28 mouse cellular contexts compared by ENCODE assay signal in genomic region chr4:136768499-136768898, GRCm38 (mm10).
DNase-seq lines count a peak whose midpoint lies in the region; ATAC-seq and TF ChIP-seq lines count a peak whose summit lies in the region.
"Had no signal": no experiment of that assay in that cellular context is flagged by ENCODE, and none has a peak within 500 bp of the region (broad histone marks: within the 10 kb centered on the region; RNA-seq: fewer than 3 reads in every experiment).

No protein-coding gene starts in this region.

- H3K27me3 ChIP-seq in forebrain, postnatal 0 days (ENCODE audit: insufficient read depth, low read length): no peaks in the 10 kb centered on the region
- no peaks in the 10 kb centered on the region for H3K27me3 ChIP-seq in forebrain, embryonic 16.5 days (replicated peaks; ENCODE audit: control insufficient read depth, insufficient read depth, low read length)
- H3K27me3 ChIP-seq in midbrain, postnatal 0 days (ENCODE audit: insufficient read depth, low read length): no peaks in the 10 kb centered on the region
- H3K27me3 ChIP-seq in midbrain, embryonic 15.5 days (replicated peaks): no peaks in the 10 kb centered on the region
- H3K27me3 ChIP-seq: embryonic facial prominence, embryonic 15.5 days; forebrain, embryonic 15.5 days; heart, embryonic 15.5 days; intestine, embryonic 15.5 days; kidney, embryonic 15.5 days; lung, embryonic 15.5 days; stomach, embryonic 15.5 days had no signal

- no peak overlapping the region for H3K4me3 ChIP-seq in forebrain, postnatal 0 days (ENCODE audit: low read depth, low read length)
- H3K4me3 ChIP-seq in forebrain, embryonic 16.5 days (replicated peaks; ENCODE audit: low read length): no peak overlapping the region
- no peak overlapping the region for H3K4me3 ChIP-seq in layer of hippocampus, adult 2 months
- no peak overlapping the region for H3K4me3 ChIP-seq in midbrain, postnatal 0 days (ENCODE audit: low read depth, low read length)
- H3K4me3 ChIP-seq in midbrain, embryonic 15.5 days: no peak overlapping the region
- H3K4me3 ChIP-seq: embryonic facial prominence, embryonic 15.5 days; forebrain, embryonic 15.5 days; heart, embryonic 15.5 days; intestine, embryonic 15.5 days; kidney, embryonic 15.5 days; limb, embryonic 10.5 days; lung, embryonic 15.5 days; stomach, embryonic 15.5 days had no signal

- H3K27ac ChIP-seq in forebrain, postnatal 0 days (ENCODE audit: low read depth, low read length): no peak overlapping the region
- H3K27ac ChIP-seq in forebrain, embryonic 16.5 days (ENCODE audit: low read length): no peak overlapping the region
- H3K27ac ChIP-seq in layer of hippocampus, adult 2 months: no peak overlapping the region
- H3K27ac ChIP-seq in midbrain, postnatal 0 days (ENCODE audit: low read depth, low read length): no peak overlapping the region
- no peak overlapping the region for H3K27ac ChIP-seq in midbrain, embryonic 15.5 days
- H3K27ac ChIP-seq: embryonic facial prominence, embryonic 15.5 days; forebrain, embryonic 15.5 days; heart, embryonic 15.5 days; hindbrain, embryonic 14.5 days; intestine, embryonic 15.5 days; kidney, embryonic 15.5 days; limb, embryonic 10.5 days; lung, embryonic 15.5 days; macrophage; stomach, embryonic 15.5 days had no signal

- H3K9me3 ChIP-seq in forebrain, postnatal 0 days (ENCODE audit: low read length): no peaks in the 10 kb centered on the region
- no peaks in the 10 kb centered on the region for H3K9me3 ChIP-seq in forebrain, embryonic 16.5 days (ENCODE audit: control insufficient read depth, low read length)
- H3K9me3 ChIP-seq in midbrain, postnatal 0 days (ENCODE audit: low read length): no peaks in the 10 kb centered on the region
- no peaks in the 10 kb centered on the region for H3K9me3 ChIP-seq in midbrain, embryonic 15.5 days
- H3K9me3 ChIP-seq: embryonic facial prominence, embryonic 15.5 days; forebrain, embryonic 15.5 days; heart, embryonic 15.5 days; intestine, embryonic 15.5 days; kidney, embryonic 15.5 days; lung, embryonic 15.5 days; stomach, embryonic 15.5 days had no signal

- ATAC-seq in forebrain, postnatal 0 days: no peak
- no peak for ATAC-seq in forebrain, embryonic 16.5 days
- ATAC-seq in midbrain, postnatal 0 days (ENCODE audit: low FRiP score): no peak
- no peak for ATAC-seq in midbrain, embryonic 15.5 days (replicated peaks)
- ATAC-seq: activated CD4-positive, CD25-positive, alpha-beta regulatory T cell, adult 4 months; forebrain, embryonic 15.5 days; intestine, embryonic 15.5 days; midbrain, embryonic 16.5 days had no signal

- no peak for DNase-seq in forebrain, postnatal 0 days
- DNase-seq in layer of hippocampus, adult 2 months (ENCODE audit: low spot score in 2 of 2): no peak
- no peak for DNase-seq in layer of hippocampus, adult 18-20 months (ENCODE audit: low spot score in 2 of 2)
- DNase-seq in midbrain, postnatal 0 days (ENCODE audit: low spot score): no peak
- DNase-seq in T-cell, adult 2 months (ENCODE audit: low spot score): no peak
- DNase-seq in ovary, postnatal 10 days (ENCODE audit: low spot score): no peak
- DNase-seq: adrenal gland, postnatal 14 days; cerebellum, adult 11 months; cerebellum, adult 9-11 months; gastrocnemius, postnatal 25 days; heart, postnatal 36 days; kidney, postnatal 4 days; right cerebral cortex, adult 18-20 months; thymus, adult 18-20 months had no signal

- no peaks in the 10 kb centered on the region for H3K4me1 ChIP-seq in forebrain, postnatal 0 days (ENCODE audit: insufficient read depth)
- H3K4me1 ChIP-seq in forebrain, embryonic 16.5 days (replicated peaks; ENCODE audit: control insufficient read depth, insufficient read depth, low read length): peaks cover 13% of the 10 kb centered on the region
- no peaks in the 10 kb centered on the region for H3K4me1 ChIP-seq in midbrain, postnatal 0 days (ENCODE audit: insufficient read depth, low read length)
- peaks cover 19% of the 10 kb centered on the region for H3K4me1 ChIP-seq in midbrain, embryonic 15.5 days

- peak; percentile 41 for TF ChIP-seq CTCF in forebrain, postnatal 0 days (IDR thresholded peaks at IDR 0.05; ENCODE audit: low read depth)
- TF ChIP-seq CTCF in layer of hippocampus, adult 2 months (conservative IDR thresholded peaks at IDR 0.05): peak; percentile 59
- TF ChIP-seq CTCF in midbrain, postnatal 0 days (IDR thresholded peaks at IDR 0.05): peak; percentile 52

- peaks cover 8% of the 10 kb centered on the region; the same call in 1 of the 2 replicates for H3K36me3 ChIP-seq in forebrain, postnatal 0 days (ENCODE audit: insufficient read depth)
- 0 out of 2 replicates have a peak, but pooled peaks cover 5% of the 10 kb centered on the region for H3K36me3 ChIP-seq in forebrain, embryonic 16.5 days (ENCODE audit: control insufficient read depth, insufficient read depth)
- H3K36me3 ChIP-seq in midbrain, postnatal 0 days (ENCODE audit: insufficient read depth, low read length): peaks cover 14% of the 10 kb centered on the region
- H3K36me3 ChIP-seq in midbrain, embryonic 15.5 days (replicated peaks): 0 out of 2 replicates have a peak, but pooled peaks cover 7% of the 10 kb centered on the region
- H3K36me3 ChIP-seq: heart, embryonic 15.5 days; lung, embryonic 15.5 days had no signal

- no peak overlapping the region for H3K9ac ChIP-seq in forebrain, postnatal 0 days
- H3K9ac ChIP-seq in forebrain, embryonic 16.5 days (replicated peaks; ENCODE audit: low read depth, low read length): no peak overlapping the region
- no peak overlapping the region for H3K9ac ChIP-seq in midbrain, postnatal 0 days (replicated peaks; ENCODE audit: low read length, poor library complexity, severe bottlenecking)
- no peak overlapping the region for H3K9ac ChIP-seq in midbrain, embryonic 15.5 days
- H3K9ac ChIP-seq: embryonic facial prominence, embryonic 15.5 days; forebrain, embryonic 15.5 days; heart, embryonic 15.5 days; hindbrain, embryonic 14.5 days; intestine, embryonic 15.5 days; kidney, embryonic 15.5 days; lung, embryonic 15.5 days; stomach, embryonic 15.5 days had no signal

- no peak overlapping the region for H3K4me2 ChIP-seq in forebrain, postnatal 0 days (ENCODE audit: low read depth)
- no peak overlapping the region for H3K4me2 ChIP-seq in forebrain, embryonic 16.5 days (ENCODE audit: low read length)
- H3K4me2 ChIP-seq in midbrain, postnatal 0 days (ENCODE audit: low read depth, low read length, poor library complexity, severe bottlenecking): no peak overlapping the region
- H3K4me2 ChIP-seq in midbrain, embryonic 15.5 days: no peak overlapping the region
- H3K4me2 ChIP-seq: embryonic facial prominence, embryonic 15.5 days; forebrain, embryonic 15.5 days; heart, embryonic 15.5 days; hindbrain, embryonic 14.5 days; intestine, embryonic 15.5 days; kidney, embryonic 15.5 days; lung, embryonic 15.5 days; stomach, embryonic 15.5 days had no signal

- WGBS in forebrain, postnatal 0 days: 93% methylated on average over 3 of the region's 3 CpGs
- 95% methylated on average over 3 of the region's 3 CpGs for WGBS in forebrain, embryonic 16.5 days
- WGBS in midbrain, postnatal 0 days: 96% methylated on average over 3 of the region's 3 CpGs
- 91% methylated on average over 3 of the region's 3 CpGs for WGBS in midbrain, embryonic 15.5 days
